Mouse (Mus musculus): Measurements from ENCODE around the gene Nedd8. TPM values are rescaled to one million over a fixed set of nuclear protein-coding genes. Genes with fewer than 3 reads are reported as not detected.
A peak's percentile ranks its signal among the peaks of the same experiment; 100 is the strongest.

Nedd8 gene
- polyA plus RNA-seq, 1 experiment from 2014 or later: 594 TPM

- Histone ChIP-seq H3K4me3 (replicated peaks) (no peak overlapping the region), H3K27me3 (peaks cover 15% of the 10 kb centered on the region), H3K27ac (no peak overlapping the region), H3K4me1 (replicated peaks) (no peaks in the 10 kb centered on the region), H3K9me3 (no peaks in the 10 kb centered on the region), H3K9ac (replicated peaks) (no peak overlapping the region), H3K36me3 (no peaks in the 10 kb centered on the region), H3K4me2 (no peak overlapping the region)
- WGBS: 82% methylated on average over 5 of the region's 5 CpGs
- no peak for ATAC-seq (ENCODE audit: insufficient number of reproducible peaks, insufficient read depth, low FRiP score, low TSS enrichment, low read depth)
These were observed 35.5 kb upstream of the Nedd8 start for GRCm38 (mm10) chr14:55707397-55707796.

- Histone ChIP-seq H3K9ac (replicated peaks) (no peak overlapping the region), H3K9me3 (no peaks in the 10 kb centered on the region), H3K4me1 (replicated peaks) (no peaks in the 10 kb centered on the region), H3K4me3 (replicated peaks) (no peak overlapping the region), H3K27me3 (0 out of 2 replicates have a peak, but pooled peaks cover 2% of the 10 kb centered on the region), H3K4me2 (no peak overlapping the region), H3K36me3 (no peaks in the 10 kb centered on the region), H3K27ac (no peak overlapping the region)
- 87% methylated on average over 8 of the region's 8 CpGs for WGBS
- no peak for ATAC-seq (ENCODE audit: insufficient number of reproducible peaks, insufficient read depth, low FRiP score, low TSS enrichment, low read depth)
These were observed 34.2 kb upstream of the Nedd8 start for GRCm38 (mm10) chr14:55706051-55706600.

DNA sequence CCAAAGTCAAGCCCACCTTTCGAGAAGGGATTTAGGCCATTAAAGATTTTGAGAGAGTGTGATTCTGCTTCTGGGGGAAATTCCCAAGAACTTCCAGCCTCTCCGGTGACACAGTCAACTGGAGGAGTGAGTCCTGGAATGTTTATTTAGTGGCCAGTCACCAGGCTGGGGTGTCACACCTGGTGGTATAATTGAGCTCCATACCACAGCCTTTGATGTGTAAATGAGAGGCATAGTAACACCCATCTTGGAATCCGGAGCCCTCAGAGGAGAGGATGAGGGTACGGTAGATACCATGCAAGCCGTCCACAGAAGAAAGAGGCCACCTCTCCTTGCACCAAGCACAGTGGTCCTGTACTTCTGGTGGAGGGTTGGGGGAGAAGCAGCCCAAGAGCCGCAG, 30.8 kb upstream of the Nedd8 start:
- no peaks in the 10 kb centered on the region for H3K9me3 ChIP-seq
- no peak overlapping the region for H3K27ac ChIP-seq
- no peak for ATAC-seq (ENCODE audit: insufficient number of reproducible peaks, insufficient read depth, low FRiP score, low TSS enrichment, low read depth)
- no peaks in the 10 kb centered on the region for H3K4me1 ChIP-seq (replicated peaks)
- no peak overlapping the region for H3K4me2 ChIP-seq
- no peak overlapping the region for H3K9ac ChIP-seq (replicated peaks)
- H3K36me3 ChIP-seq: no peaks in the 10 kb centered on the region
- no peak overlapping the region for H3K4me3 ChIP-seq (replicated peaks)
- no peaks in the 10 kb centered on the region for H3K27me3 ChIP-seq
- WGBS: 42% methylated on average over 6 of the region's 6 CpGs

- no peak overlapping the region for H3K9ac ChIP-seq (replicated peaks)
- H3K4me1 ChIP-seq (replicated peaks): no peaks in the 10 kb centered on the region
- no peak overlapping the region for H3K27ac ChIP-seq
- H3K9me3 ChIP-seq: 0 out of 2 replicates have a peak, but pooled peaks cover 3% of the 10 kb centered on the region
- H3K4me3 ChIP-seq (replicated peaks): no peak overlapping the region
- WGBS: 70% methylated on average over 9 of the region's 9 CpGs
- no peak overlapping the region for H3K4me2 ChIP-seq
- ATAC-seq (ENCODE audit: insufficient number of reproducible peaks, insufficient read depth, low FRiP score, low TSS enrichment, low read depth): no peak
- no peaks in the 10 kb centered on the region for H3K27me3 ChIP-seq
- no peaks in the 10 kb centered on the region for H3K36me3 ChIP-seq
These were observed 29.2 kb upstream of the Nedd8 start for GRCm38 (mm10) chr14:55701131-55701530.

- ATAC-seq (ENCODE audit: insufficient number of reproducible peaks, insufficient read depth, low FRiP score, low TSS enrichment, low read depth): no peak
- no peak overlapping the region for H3K4me3 ChIP-seq (replicated peaks)
- no peak overlapping the region for H3K27ac ChIP-seq
- no peak overlapping the region for H3K9ac ChIP-seq (replicated peaks)
- H3K36me3 ChIP-seq: no peaks in the 10 kb centered on the region
- H3K9me3 ChIP-seq: 0 out of 2 replicates have a peak, but pooled peaks cover 3% of the 10 kb centered on the region
- no peaks in the 10 kb centered on the region for H3K4me1 ChIP-seq (replicated peaks)
- no peak overlapping the region for H3K4me2 ChIP-seq
- WGBS: 87% methylated on average over 4 of the region's 4 CpGs
- H3K27me3 ChIP-seq: no peaks in the 10 kb centered on the region
These were observed 25.3 kb upstream of the Nedd8 start for GRCm38 (mm10) chr14:55697226-55697625.

DNA sequence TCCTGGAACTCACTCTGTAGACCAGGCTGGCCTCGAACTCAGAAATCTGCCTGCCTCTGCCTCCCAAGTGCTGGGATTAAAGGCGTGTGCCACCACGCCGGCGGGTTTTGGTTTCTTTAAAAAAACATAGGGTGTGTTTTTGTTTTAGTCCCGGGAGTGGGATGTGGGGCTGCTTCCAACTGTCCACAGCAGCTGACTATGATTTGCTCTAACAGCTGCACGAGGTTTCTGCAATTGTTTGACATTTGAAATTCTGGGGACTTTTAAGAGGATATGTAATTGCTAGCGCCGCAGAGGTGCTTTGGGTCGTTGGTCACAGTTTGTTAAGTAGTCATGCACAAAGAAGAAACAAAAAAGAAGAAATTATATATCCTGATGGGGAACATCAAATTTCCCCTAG, 17.5 kb upstream of the Nedd8 start:
- Histone ChIP-seq H3K4me3 (replicated peaks) (no peak overlapping the region), H3K36me3 (no peaks in the 10 kb centered on the region), H3K27me3 (no peaks in the 10 kb centered on the region), H3K27ac (no peak overlapping the region), H3K9me3 (no peaks in the 10 kb centered on the region), H3K9ac (replicated peaks) (no peak overlapping the region), H3K4me2 (no peak overlapping the region), H3K4me1 (replicated peaks) (no peaks in the 10 kb centered on the region)
- no peak for ATAC-seq (ENCODE audit: insufficient number of reproducible peaks, insufficient read depth, low FRiP score, low TSS enrichment, low read depth)
- WGBS: 80% methylated on average over 10 of the region's 10 CpGs

DNA sequence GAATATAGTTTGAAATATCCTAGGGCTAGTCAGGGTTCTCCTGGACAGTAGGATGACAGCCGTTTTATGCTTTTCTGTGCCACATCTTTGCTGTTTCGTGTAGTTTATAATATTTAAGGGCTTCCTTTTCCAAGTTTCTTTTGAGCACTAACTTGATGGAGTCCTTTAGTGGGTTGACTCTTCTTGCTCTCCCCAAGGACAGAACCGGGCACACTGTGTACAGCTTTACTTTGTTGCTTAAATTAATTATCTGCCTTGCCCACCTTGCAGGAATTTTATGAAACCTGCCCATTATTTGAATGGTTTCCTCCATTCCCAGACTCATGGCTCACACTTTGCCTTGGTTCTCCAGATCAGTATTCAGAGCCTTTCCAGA, 10.2 kb upstream of the Nedd8 start:
- peak overlapping the region; percentile 83 for H3K4me3 ChIP-seq (replicated peaks)
- WGBS: 14% methylated on average over 3 of the region's 3 CpGs
- no peaks in the 10 kb centered on the region for H3K9me3 ChIP-seq
- peak overlapping the region; percentile 86; the same call in 1 of the 2 replicates for H3K27ac ChIP-seq
- ATAC-seq (ENCODE audit: insufficient number of reproducible peaks, insufficient read depth, low FRiP score, low TSS enrichment, low read depth): peak; percentile 46
- peaks cover 8% of the 10 kb centered on the region for H3K4me1 ChIP-seq (replicated peaks)
- H3K36me3 ChIP-seq: peaks cover 31% of the 10 kb centered on the region
- H3K9ac ChIP-seq (replicated peaks): peak overlapping the region; percentile 13; the same call in 1 of the 2 replicates
- H3K27me3 ChIP-seq: no peaks in the 10 kb centered on the region
- H3K4me2 ChIP-seq: peak overlapping the region; percentile 80

- no peaks in the 10 kb centered on the region for H3K9me3 ChIP-seq
- ATAC-seq (ENCODE audit: insufficient number of reproducible peaks, insufficient read depth, low FRiP score, low TSS enrichment, low read depth): peak; percentile 98
- peak within 1 kb of the TSS; percentile 83 for H3K4me3 ChIP-seq (replicated peaks)
- H3K36me3 ChIP-seq: peaks cover 38% of the 10 kb centered on the region
- peaks cover 8% of the 10 kb centered on the region for H3K4me1 ChIP-seq (replicated peaks)
- peak within 1 kb of the TSS; percentile 78 for H3K9ac ChIP-seq (replicated peaks)
- H3K4me2 ChIP-seq: peak within 1 kb of the TSS; percentile 80
- under 1% methylated on average over 65 of the region's 66 CpGs for WGBS
- H3K27ac ChIP-seq: peak within 1 kb of the TSS; percentile 86
- H3K27me3 ChIP-seq: no peaks in the 10 kb centered on the region
These were observed 9.5 kb upstream of the Nedd8 start, which contains the start of gene Tinf2 for GRCm38 (mm10) chr14:55681160-55682117. Gene Tinf2, minus strand, starts transcription at chr14:55681820.

DNA sequence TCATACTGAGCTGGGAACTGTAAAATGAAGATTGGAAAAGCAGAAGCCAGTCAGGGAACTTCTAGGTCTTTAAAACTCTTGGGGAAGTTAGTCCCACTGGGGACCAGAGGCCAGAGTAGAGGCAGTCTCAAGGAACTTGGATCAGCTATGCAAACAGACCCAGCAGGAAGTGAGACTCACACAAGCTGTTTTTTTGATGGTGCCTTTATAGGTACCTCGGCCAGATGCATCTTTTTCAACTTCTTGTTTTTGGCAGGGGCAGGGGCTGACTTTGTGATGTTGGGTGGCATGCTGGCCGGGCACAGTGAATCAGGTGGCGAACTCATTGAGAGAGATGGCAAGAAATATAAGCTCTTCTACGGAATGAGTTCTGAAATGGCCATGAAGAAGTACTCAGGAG, 5.7 kb upstream of the Nedd8 start:
- Histone ChIP-seq H3K4me2 (no peak overlapping the region), H3K27me3 (no peaks in the 10 kb centered on the region), H3K27ac (no peak overlapping the region), H3K9ac (replicated peaks) (no peak overlapping the region), H3K4me1 (replicated peaks) (peaks cover 12% of the 10 kb centered on the region), H3K4me3 (replicated peaks) (no peak overlapping the region), H3K9me3 (no peaks in the 10 kb centered on the region), H3K36me3 (peaks cover 55% of the 10 kb centered on the region)
- no peak for ATAC-seq (ENCODE audit: insufficient number of reproducible peaks, insufficient read depth, low FRiP score, low TSS enrichment, low read depth)
- 90% methylated on average over 4 of the region's 4 CpGs for WGBS

DNA sequence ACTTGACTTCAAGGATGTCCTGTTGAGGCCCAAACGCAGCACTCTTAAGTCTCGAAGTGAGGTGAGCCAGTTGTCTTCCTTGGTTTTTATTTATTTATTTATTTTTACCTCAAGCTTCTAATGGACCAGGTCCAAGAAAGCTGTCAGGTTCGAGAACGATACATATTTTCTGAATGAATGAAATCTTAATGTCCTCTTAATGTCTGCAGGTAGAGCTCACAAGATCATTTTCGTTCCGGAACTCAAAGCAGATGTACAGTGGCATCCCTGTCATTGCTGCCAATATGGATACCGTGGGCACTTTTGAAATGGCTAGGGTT, 777 bp upstream of the Nedd8 start:
- no peak for ATAC-seq (ENCODE audit: insufficient number of reproducible peaks, insufficient read depth, low FRiP score, low TSS enrichment, low read depth)
- peak overlapping the region; percentile 93 for H3K4me2 ChIP-seq
- WGBS: 77% methylated on average over 7 of the region's 7 CpGs
- no peaks in the 10 kb centered on the region for H3K27me3 ChIP-seq
- H3K9ac ChIP-seq (replicated peaks): peak overlapping the region; percentile 78
- peaks cover 45% of the 10 kb centered on the region for H3K36me3 ChIP-seq
- H3K4me1 ChIP-seq (replicated peaks): peaks cover 17% of the 10 kb centered on the region
- H3K27ac ChIP-seq: peak overlapping the region; percentile 93; the same call in 1 of the 2 replicates
- H3K4me3 ChIP-seq (replicated peaks): peak overlapping the region; percentile 78
- H3K9me3 ChIP-seq: no peaks in the 10 kb centered on the region

- Histone ChIP-seq H3K4me2 (peak overlapping the region; percentile 93), H3K9me3 (no peaks in the 10 kb centered on the region), H3K9ac (replicated peaks) (peak overlapping the region; percentile 78), H3K27me3 (no peaks in the 10 kb centered on the region), H3K27ac (peak overlapping the region; percentile 93), H3K36me3 (peaks cover 38% of the 10 kb centered on the region), H3K4me3 (replicated peaks) (peak overlapping the region; percentile 78), H3K4me1 (replicated peaks) (peaks cover 17% of the 10 kb centered on the region)
- ATAC-seq (ENCODE audit: insufficient number of reproducible peaks, insufficient read depth, low FRiP score, low TSS enrichment, low read depth): no peak; the same call in 1 of the 2 replicates
- WGBS: under 1% methylated on average over 12 of the region's 12 CpGs
These were observed 465 bp downstream of the Nedd8 start for GRCm38 (mm10) chr14:55671486-55671832.

All from limb, embryonic 12.5 days (tissue).